Mouse (Mus musculus): ENCODE measurements around the gene Ube2i. TPM values are rescaled to one million over a fixed set of nuclear protein-coding genes. Genes with fewer than 3 reads are reported as not detected.

The Ube2i gene
- polyA plus RNA-seq (2015; fragmentation: Illumina TruSeq; extraction: RNeasy Lipid Tissue Mini Kit (QIAGEN cat#74804); ENCODE audit: low read depth, low replicate concordance): 197 TPM

GRCm38 (mm10) chr17:25274571-25275346, at the start of gene Ube2i:
Gene Ube2i, minus strand, starts transcription at chr17:25274622.

GRCm38 (mm10) chr17:25318354-25318753, 43.9 kb upstream of the Ube2i start, which contains the start of gene Prss29:
Gene Prss29, plus strand, starts transcription at chr17:25318654.

GRCm38 (mm10) chr17:25308346-25308745, 33.9 kb upstream of the Ube2i start, which contains the start of gene Prss28:
Gene Prss28, plus strand, starts transcription at chr17:25308646.

GRCm38 (mm10) chr17:25298094-25298493, 23.7 kb upstream of the Ube2i start, which contains the start of gene Prss34:
Gene Prss34, plus strand, starts transcription at chr17:25298394.

GRCm38 (mm10) chr17:25256140-25256754, 18.2 kb downstream of the Ube2i start, which contains the start of gene Baiap3:
Gene Baiap3, minus strand, starts transcription at chr17:25256364.

GRCm38 (mm10) chr17:25239695-25240636, 34.5 kb downstream of the Ube2i start, which contains the start of the genes Gnptg and Tsr3:
Gene Gnptg, minus strand, starts transcription at chr17:25240124.
Gene Tsr3, plus strand, starts transcription at chr17:25240170.

Other genes with a start within 250 kb of the Ube2i start
- gene Tmem204, start 191.0 kb downstream of the Ube2i start, polyA plus RNA-seq (2015; fragmentation: Illumina TruSeq; extraction: RNeasy Lipid Tissue Mini Kit (QIAGEN cat#74804); ENCODE audit: low read depth, low replicate concordance): 13.5 TPM
- gene Telo2, start 158.7 kb downstream of the Ube2i start, polyA plus RNA-seq (2015; fragmentation: Illumina TruSeq; extraction: RNeasy Lipid Tissue Mini Kit (QIAGEN cat#74804); ENCODE audit: low read depth, low replicate concordance): 26.7 TPM
- gene Ptx4, start 153.9 kb downstream of the Ube2i start, polyA plus RNA-seq (2015; fragmentation: Illumina TruSeq; extraction: RNeasy Lipid Tissue Mini Kit (QIAGEN cat#74804); ENCODE audit: low read depth, low replicate concordance): not detected
- 34.5 TPM for gene Clcn7, start 141.2 kb downstream of the Ube2i start, polyA plus RNA-seq (2015; fragmentation: Illumina TruSeq; extraction: RNeasy Lipid Tissue Mini Kit (QIAGEN cat#74804); ENCODE audit: low read depth, low replicate concordance)
- gene Ccdc154, start 112.2 kb downstream of the Ube2i start, polyA plus RNA-seq (2015; fragmentation: Illumina TruSeq; extraction: RNeasy Lipid Tissue Mini Kit (QIAGEN cat#74804); ENCODE audit: low read depth, low replicate concordance): not detected
- not detected for gene Gm38655, start 99.2 kb downstream of the Ube2i start, polyA plus RNA-seq (2015; fragmentation: Illumina TruSeq; extraction: RNeasy Lipid Tissue Mini Kit (QIAGEN cat#74804); ENCODE audit: low read depth, low replicate concordance)
- gene BC003965, start 90.1 kb downstream of the Ube2i start, polyA plus RNA-seq (2015; fragmentation: Illumina TruSeq; extraction: RNeasy Lipid Tissue Mini Kit (QIAGEN cat#74804); ENCODE audit: low read depth, low replicate concordance): 24.5 TPM
- 35.6 TPM for gene Unkl, start 86.2 kb downstream of the Ube2i start, polyA plus RNA-seq (2015; fragmentation: Illumina TruSeq; extraction: RNeasy Lipid Tissue Mini Kit (QIAGEN cat#74804); ENCODE audit: low read depth, low replicate concordance)
- gene Gnptg, start 34.5 kb downstream of the Ube2i start, polyA plus RNA-seq (2015; fragmentation: Illumina TruSeq; extraction: RNeasy Lipid Tissue Mini Kit (QIAGEN cat#74804); ENCODE audit: low read depth, low replicate concordance): 127 TPM
- 33.2 TPM for gene Tsr3, start 34.5 kb downstream of the Ube2i start, polyA plus RNA-seq (2015; fragmentation: Illumina TruSeq; extraction: RNeasy Lipid Tissue Mini Kit (QIAGEN cat#74804); ENCODE audit: low read depth, low replicate concordance)
- 27.7 TPM for gene Baiap3, start 18.3 kb downstream of the Ube2i start, polyA plus RNA-seq (2015; fragmentation: Illumina TruSeq; extraction: RNeasy Lipid Tissue Mini Kit (QIAGEN cat#74804); ENCODE audit: low read depth, low replicate concordance)
- gene Prss34, start 23.8 kb upstream of the Ube2i start, polyA plus RNA-seq (2015; fragmentation: Illumina TruSeq; extraction: RNeasy Lipid Tissue Mini Kit (QIAGEN cat#74804); ENCODE audit: low read depth, low replicate concordance): not detected
- gene Prss28, start 34.0 kb upstream of the Ube2i start, polyA plus RNA-seq (2015; fragmentation: Illumina TruSeq; extraction: RNeasy Lipid Tissue Mini Kit (QIAGEN cat#74804); ENCODE audit: low read depth, low replicate concordance): not detected
- gene Prss29, start 44.0 kb upstream of the Ube2i start, polyA plus RNA-seq (2015; fragmentation: Illumina TruSeq; extraction: RNeasy Lipid Tissue Mini Kit (QIAGEN cat#74804); ENCODE audit: low read depth, low replicate concordance): not detected
- gene Tpsab1, start 70.9 kb upstream of the Ube2i start, polyA plus RNA-seq (2015; fragmentation: Illumina TruSeq; extraction: RNeasy Lipid Tissue Mini Kit (QIAGEN cat#74804); ENCODE audit: low read depth, low replicate concordance): not detected
- 0.45 TPM for gene Tpsb2, start 91.7 kb upstream of the Ube2i start, polyA plus RNA-seq (2015; fragmentation: Illumina TruSeq; extraction: RNeasy Lipid Tissue Mini Kit (QIAGEN cat#74804); ENCODE audit: low read depth, low replicate concordance)
- gene Tpsg1, start 94.7 kb upstream of the Ube2i start, polyA plus RNA-seq (2015; fragmentation: Illumina TruSeq; extraction: RNeasy Lipid Tissue Mini Kit (QIAGEN cat#74804); ENCODE audit: low read depth, low replicate concordance): not detected
- 24.6 TPM for gene Cacna1h, start 159.2 kb upstream of the Ube2i start, polyA plus RNA-seq (2015; fragmentation: Illumina TruSeq; extraction: RNeasy Lipid Tissue Mini Kit (QIAGEN cat#74804); ENCODE audit: low read depth, low replicate concordance)
- gene Tekt4, start 180.0 kb upstream of the Ube2i start, polyA plus RNA-seq (2015; fragmentation: Illumina TruSeq; extraction: RNeasy Lipid Tissue Mini Kit (QIAGEN cat#74804); ENCODE audit: low read depth, low replicate concordance): 0.89 TPM
- 0.22 TPM for gene Sstr5, start 222.7 kb upstream of the Ube2i start, polyA plus RNA-seq (2015; fragmentation: Illumina TruSeq; extraction: RNeasy Lipid Tissue Mini Kit (QIAGEN cat#74804); ENCODE audit: low read depth, low replicate concordance)

All from brain, adult 10 weeks (tissue).